Mouse (Mus musculus) frontal cortex, adult (tissue): Measurements from ENCODE around the gene Hemk1.

ENCODE experiments used
- ATAC-seq: cut with Nextera tagmentation; 2 replicates; pipeline ENCODE4 v1.9.2; 2017; ENCODE audit warnings: mild to moderate bottlenecking, moderate library complexity, mixed read lengths; ENCODE audit not compliant: low TSS enrichment

The Hemk1 gene

GRCm38 (mm10) chr9:107343146-107343943 lies 5.2 kb upstream of the Hemk1 start:
- no peak for ATAC-seq

- ATAC-seq: no peak
Observed at GRCm38 (mm10) chr9:107342201-107342709, 4.1 kb upstream of the Hemk1 start.

GRCm38 (mm10) chr9:107340911-107341645 lies 2.9 kb upstream of the Hemk1 start:
- no peak for ATAC-seq

- ATAC-seq: peak; percentile 88
Observed at GRCm38 (mm10) chr9:107340267-107340859, 2.2 kb upstream of the Hemk1 start, which contains the start of gene 6430571L13Rik. TSS of gene 6430571L13Rik (plus strand) at chr9:107340602.

- no peak for ATAC-seq
Observed at GRCm38 (mm10) chr9:107336386-107336785, 1.8 kb downstream of the Hemk1 start.

GRCm38 (mm10) chr9:107335909-107336308 lies 2.2 kb downstream of the Hemk1 start:
- no peak for ATAC-seq

- ATAC-seq: no peak
Observed at GRCm38 (mm10) chr9:107335046-107335445, 3.1 kb downstream of the Hemk1 start.

- no peak for ATAC-seq
Observed at GRCm38 (mm10) chr9:107334356-107334755, 3.8 kb downstream of the Hemk1 start.

- no peak for ATAC-seq
Observed at GRCm38 (mm10) chr9:107333686-107334085, 4.5 kb downstream of the Hemk1 start.

GRCm38 (mm10) chr9:107330791-107331190 lies 7.4 kb downstream of the Hemk1 start:
- no peak for ATAC-seq

- no peak for ATAC-seq
Observed at GRCm38 (mm10) chr9:107327879-107328620, 10.1 kb downstream of the Hemk1 start.

GRCm38 (mm10) chr9:107325904-107326303 lies 12.2 kb downstream of the Hemk1 start:
- ATAC-seq: no peak

- ATAC-seq: no peak
Observed at GRCm38 (mm10) chr9:107324799-107325561, 13.2 kb downstream of the Hemk1 start.

- ATAC-seq: no peak
Observed at GRCm38 (mm10) chr9:107323558-107323957, 14.6 kb downstream of the Hemk1 start.

GRCm38 (mm10) chr9:107322461-107323050 lies 15.6 kb downstream of the Hemk1 start:
- no peak for ATAC-seq

GRCm38 (mm10) chr9:107315791-107316190 lies 22.4 kb downstream of the Hemk1 start:
- no peak for ATAC-seq

- no peak for ATAC-seq
Observed at GRCm38 (mm10) chr9:107313926-107314325, 24.2 kb downstream of the Hemk1 start.

- ATAC-seq: no peak
Observed at GRCm38 (mm10) chr9:107312811-107313584, 25.2 kb downstream of the Hemk1 start.

GRCm38 (mm10) chr9:107309600-107309999 lies 28.6 kb downstream of the Hemk1 start:
- no peak for ATAC-seq

GRCm38 (mm10) chr9:107309171-107309570 lies 29.0 kb downstream of the Hemk1 start:
- no peak for ATAC-seq
